Mouse (Mus musculus): ENCODE measurements around the gene Fam122b.

The Fam122b gene

GRCm38 (mm10) chrX:53197681-53198080 is 71.9 kb downstream of the Fam122b start:
- no peak for DNase-seq (ENCODE audit: low spot score)

- no peak for DNase-seq (ENCODE audit: low spot score)
Observed at GRCm38 (mm10) chrX:53196392-53196791, 73.2 kb downstream of the Fam122b start.
